Mouse (Mus musculus): ENCODE data around the gene Gpatch11.
"Not testable (repeated sequence)": the region's sequence is repeated elsewhere in the genome, so short reads cannot be mapped to it uniquely, and the experiment has no call there.

Gene Gpatch11

DNA sequence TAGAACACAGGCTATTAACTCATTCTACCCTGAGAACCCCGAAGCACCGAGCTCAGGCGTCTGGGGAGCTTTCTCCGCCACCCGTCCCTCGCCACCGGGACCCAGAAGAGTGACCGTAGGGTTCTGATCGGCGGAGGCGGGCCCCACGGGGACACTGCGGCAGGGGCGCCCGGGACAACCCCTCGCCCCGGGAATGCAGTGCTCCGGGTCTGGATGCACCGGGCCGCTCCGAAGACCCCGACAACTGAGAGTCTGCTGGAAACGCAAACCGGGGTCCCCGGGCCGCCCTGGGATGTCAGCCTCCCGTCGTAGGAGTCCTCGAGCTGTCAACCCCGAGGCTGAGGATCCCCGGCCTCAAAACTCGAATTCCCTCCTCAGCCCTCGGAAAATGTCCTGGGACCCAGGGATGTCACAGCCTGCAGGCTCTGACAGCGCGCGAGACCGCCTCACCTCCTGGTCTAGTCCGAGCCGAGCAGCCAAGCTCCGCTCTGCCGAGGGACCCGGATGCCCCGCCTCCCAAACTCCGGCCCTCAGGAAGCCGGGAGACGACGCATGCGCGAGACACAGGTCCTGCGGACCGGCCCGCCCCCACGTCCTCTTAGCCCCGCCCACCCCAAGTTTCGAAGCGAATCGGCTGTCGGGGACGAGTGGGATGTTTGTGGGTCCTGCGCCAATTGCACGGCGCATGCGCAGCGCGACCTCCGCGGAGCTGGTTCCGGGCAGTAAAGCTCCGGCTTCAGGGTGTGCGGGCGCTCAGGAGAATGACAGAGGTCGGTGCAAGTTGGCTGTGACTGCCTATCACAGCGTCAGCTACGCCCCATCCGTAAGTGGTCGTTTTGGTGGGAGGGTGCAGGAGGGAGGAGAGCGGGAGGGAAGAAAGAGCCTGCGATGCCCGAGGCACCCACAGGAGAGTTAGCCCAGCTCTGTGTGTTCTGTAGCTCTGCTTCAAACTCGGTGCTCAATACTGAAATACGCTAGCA, at the start of gene Gpatch11, which contains the start of gene Heatr5b:
Gene Gpatch11 (plus strand): TSS at position 712 of the 980 bp plus-strand sequence.
Gene Heatr5b (minus strand): TSS at position 509 of the 980 bp plus-strand sequence.
- peak; percentile 98 to 99 for DNase-seq (ENCODE audit: low spot score in 2 of 2)

DNA sequence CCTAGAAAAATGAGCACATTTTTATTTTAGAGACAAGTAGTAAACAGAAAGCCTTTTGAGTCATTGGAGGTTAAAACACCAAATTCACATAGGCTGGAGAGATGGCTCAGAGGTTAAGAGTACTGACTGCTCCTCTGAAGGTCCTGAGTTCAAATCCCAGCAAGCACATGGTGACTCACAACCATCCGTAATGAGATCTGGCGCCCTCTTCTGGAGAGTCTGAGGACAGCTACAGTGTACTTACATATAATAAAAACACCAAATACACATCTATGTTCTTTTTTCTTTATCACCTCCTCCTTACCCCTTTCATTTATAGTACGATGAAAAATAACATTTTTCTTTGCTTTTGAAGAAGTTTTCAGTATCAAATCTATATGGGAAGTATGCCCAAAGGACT, 47.1 kb upstream of the Gpatch11 start:
- not testable (repeated sequence) for DNase-seq (ENCODE audit: low spot score in 2 of 2)

DNA sequence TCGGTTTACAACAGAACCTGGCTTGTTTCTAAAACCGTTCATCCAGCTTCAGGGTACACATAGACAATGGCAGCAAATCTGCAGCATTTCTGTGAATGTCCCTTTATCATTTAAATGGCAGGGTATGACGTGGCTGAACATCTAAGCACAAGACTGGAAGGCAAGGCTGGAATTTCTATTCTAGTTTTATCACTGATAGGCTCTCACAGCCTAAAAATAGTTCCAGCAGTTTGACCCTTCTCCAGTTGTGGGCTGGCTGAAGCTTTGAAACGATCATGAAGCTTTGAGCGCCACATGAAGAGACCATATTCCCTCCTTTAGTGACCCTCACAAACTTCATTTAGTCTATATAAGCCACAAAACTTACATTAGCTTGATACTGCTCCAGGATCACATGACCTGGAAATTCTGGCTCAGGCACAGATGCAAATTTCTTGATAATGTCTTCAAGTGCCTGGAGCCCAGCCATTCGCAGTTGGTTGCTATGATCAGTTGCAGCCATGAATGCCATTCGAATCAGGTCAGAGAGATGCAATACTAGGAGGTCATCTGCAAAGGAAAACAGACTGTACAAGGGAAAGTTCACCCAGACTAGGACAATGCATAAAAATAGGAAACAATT, 44.2 kb upstream of the Gpatch11 start:
- no peak for DNase-seq (ENCODE audit: low spot score in 2 of 2)

DNA sequence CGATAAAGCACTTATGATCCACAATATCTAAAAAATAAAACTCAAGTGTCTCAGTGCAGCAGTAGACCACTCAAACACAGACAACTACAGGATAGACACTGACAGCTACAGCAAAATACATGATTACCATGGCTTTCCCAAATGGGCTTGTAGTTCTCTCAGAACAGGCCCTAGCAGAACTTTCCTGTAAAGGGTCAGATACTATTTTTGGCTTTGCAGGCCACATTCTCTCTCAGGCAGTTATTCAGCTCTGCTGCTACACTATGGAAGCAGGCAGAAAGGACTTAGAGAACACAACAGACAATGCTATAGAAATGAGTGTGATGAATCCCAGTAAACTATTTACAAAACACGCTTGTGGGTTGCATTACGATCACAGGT, 43.7 kb upstream of the Gpatch11 start:
- DNase-seq (ENCODE audit: low spot score in 2 of 2) = no peak

DNA sequence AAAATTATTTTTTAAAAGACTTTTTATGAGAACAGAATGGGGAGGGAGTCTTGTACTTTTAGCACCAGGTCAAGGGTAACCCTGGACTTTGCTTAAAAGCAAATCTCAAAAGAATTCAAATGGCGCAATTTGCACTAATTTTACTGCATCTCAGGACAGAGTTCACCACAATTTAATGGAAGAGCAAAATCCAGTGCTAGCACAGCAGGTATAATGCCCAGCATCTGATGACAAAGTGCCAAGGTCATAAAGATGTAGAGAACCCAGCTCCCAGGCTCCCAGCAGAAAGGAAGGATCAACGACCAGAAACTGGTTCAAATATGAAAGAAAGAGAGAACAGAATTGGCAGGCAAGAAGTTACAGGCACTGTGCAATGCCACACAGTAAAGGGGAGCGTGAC, 43.2 kb upstream of the Gpatch11 start:
- DNase-seq (ENCODE audit: low spot score in 2 of 2) = no peak

DNA sequence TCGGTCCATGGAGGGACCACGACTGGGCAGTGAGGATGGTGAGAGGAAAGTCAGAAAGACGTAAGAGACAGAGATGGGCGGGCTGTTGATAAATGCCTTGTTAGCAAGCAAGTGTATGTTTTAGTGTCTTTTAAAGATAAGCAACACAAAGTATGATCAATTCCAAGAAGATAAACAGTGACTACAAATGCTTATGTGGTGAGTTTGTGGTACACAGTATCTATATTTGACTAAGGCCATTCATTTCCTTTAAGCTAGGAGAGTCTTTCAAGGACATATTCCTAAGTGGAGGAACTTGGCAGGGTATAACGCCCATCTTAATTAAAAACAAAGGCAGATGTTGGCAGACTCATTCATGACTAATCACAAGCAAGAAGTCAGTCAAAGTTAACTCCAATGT, 41.0 kb upstream of the Gpatch11 start:
- no peak for DNase-seq (ENCODE audit: low spot score in 2 of 2)

DNA sequence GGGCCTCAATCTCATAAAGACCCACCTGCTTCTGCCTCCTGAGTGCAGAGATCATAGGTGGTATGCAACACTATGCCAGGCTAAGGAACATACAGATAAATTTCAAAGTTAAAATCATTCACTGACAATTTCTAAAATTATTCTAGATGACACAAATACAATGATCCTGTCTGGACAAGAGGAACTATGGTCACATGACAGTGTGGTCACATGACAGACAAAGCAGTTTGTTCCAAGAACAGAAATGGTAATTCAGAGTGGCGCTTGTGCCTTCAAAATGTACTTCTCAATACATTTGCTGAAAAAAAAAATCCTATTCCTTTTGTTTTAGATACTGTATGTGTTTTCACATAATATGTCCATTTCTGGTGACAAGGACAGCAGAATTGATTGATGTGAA, 38.1 kb upstream of the Gpatch11 start:
- DNase-seq (ENCODE audit: low spot score in 2 of 2) = no peak

DNA sequence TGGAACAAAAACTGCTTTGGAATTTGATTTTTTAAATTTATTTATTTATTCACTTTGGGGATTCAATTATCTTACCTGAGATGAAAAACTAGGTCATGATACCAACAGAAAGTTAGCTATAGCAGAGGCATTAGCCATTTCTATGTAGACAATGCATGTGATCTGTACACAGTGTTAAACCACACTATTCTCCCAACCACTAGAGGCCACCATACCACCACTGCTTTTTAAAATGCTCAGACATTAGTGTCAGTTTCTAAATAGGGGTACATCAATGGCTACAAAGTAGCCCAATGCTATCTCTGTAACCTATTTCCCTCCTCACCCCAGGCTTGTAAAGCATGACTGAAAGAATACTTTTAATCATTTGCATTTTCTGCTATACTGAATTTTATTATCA, 26.3 kb upstream of the Gpatch11 start:
- DNase-seq (ENCODE audit: low spot score in 2 of 2) = no peak

DNA sequence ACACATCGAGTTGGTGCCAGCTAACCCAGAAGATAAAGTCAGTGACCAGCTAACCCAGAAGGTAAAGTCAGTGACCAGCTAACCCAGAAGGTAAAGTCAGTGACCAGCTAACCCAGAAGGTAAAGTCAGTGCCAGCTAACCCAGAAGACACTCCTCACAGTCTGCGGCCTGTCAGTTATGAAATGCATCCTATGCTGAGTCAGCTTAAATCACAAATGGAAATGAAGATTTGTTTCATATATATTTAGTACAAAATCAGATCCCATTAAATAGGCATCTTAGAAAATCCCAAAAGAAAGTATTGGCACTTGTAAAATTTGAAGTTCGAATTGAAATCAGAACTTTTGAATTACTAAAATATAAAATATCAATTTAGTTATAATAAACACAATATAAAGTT, 25.8 kb upstream of the Gpatch11 start:
- DNase-seq (ENCODE audit: low spot score in 2 of 2) = no peak

DNA sequence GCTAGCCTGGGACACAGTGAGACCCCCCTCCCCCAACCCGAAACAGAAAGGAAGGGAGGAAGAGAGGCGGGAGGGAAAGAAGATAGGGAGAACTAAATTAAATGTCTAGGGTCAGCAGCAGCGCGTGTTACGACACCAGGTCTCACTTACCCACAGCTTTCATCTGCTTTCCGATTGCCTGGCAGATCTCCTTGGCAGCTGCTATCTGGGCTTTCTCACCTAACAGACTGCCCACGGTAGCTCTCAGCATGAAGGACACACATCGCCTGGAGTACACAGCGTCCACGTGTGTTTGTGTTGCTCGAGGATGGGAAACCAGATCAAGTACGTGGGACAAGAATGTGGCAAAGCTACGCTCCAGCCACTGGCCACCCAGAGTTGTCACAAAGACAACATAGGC, 11.0 kb upstream of the Gpatch11 start:
- no peak for DNase-seq (ENCODE audit: low spot score in 2 of 2)

DNA sequence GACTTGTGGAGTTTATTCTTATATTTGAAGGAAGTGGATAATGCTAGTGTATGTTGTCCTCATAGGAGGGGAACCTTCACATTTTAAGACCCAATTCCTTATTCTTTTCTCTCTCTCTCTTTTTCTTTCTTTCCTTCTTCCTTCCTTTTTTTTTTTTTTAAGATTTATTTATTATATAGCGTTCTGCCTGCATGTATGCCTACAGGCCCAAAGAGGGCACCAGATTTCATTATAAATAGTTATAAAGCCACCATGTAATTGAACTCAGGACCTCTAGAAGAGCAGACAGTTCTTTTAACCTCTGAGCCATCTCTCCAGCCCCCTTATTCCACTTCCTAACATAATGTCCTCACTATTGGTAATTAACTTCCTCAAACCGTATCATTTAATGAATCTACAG, 689 bp downstream of the Gpatch11 start:
- no peak for DNase-seq (ENCODE audit: low spot score in 2 of 2)

DNA sequence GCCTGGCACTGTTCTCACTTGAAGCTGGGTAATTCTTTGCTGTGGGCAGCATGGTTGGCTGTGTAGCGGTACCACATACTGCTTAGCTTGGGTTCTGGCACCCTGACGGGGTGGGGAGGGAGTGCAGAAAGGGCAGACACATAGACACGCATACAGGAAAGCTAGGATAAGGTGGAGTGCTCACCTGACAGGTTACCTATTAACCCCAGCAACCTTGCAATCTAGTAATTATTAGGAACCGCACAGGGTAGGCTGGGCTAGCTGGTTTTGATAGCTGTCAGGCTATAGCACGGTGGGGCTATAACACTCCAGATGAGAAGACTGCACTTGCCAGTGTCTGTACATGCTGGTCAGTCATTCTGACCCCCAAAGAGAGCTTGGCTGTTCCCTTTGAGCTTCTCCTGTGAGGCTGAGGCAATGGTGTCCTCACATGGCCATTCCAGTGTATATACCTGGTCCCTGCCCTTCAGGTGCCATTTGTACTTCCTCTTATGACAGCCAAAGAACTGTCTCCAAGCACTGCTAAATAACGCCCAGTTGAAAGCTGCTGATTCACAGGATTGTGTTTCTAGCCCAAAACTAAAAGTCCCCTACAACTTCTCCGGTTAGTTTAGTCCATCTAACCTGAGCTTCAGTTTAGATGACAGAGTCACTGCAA, 7.0 kb downstream of the Gpatch11 start:
- no peak for DNase-seq (ENCODE audit: low spot score in 2 of 2)

DNA sequence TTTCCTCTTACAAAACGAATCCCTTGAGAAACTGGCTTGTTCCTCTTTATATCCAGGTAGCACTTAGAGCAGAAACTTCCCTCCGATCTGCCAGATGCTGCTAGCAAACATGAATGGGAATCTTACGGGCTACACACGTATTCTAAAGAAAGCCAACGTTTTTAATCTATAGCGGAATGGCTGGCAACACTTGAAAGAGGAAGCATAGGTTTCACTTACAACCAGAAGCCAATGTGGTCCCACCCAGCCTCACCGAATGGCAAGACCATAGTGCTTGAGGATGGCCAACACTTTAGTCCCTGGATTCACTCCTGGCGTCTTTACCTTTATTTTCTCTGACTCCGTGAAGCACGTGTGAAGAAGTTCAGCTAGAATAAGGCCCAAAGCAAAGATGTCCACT, 20.9 kb downstream of the Gpatch11 start:
- DNase-seq (ENCODE audit: low spot score in 2 of 2) = no peak

DNA sequence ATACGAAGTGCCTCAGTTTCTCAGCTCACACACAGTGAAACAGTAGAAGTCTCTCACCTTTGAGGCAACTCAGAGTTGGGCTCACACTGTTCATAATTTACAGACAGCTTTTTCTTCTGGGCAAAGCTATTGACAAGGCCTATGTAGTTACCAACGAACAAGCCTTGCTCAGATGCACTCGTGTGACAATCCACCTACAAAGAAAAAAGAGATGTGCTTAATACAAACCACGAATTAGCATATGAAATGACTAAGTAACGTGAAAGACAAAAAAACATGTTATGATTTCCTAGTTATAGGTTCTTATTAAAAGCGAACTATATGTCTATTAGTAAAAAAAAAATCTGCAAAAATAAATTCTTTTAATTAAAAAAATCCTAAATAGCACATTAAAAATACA, 38.5 kb downstream of the Gpatch11 start:
- no peak for DNase-seq (ENCODE audit: low spot score in 2 of 2)

DNA sequence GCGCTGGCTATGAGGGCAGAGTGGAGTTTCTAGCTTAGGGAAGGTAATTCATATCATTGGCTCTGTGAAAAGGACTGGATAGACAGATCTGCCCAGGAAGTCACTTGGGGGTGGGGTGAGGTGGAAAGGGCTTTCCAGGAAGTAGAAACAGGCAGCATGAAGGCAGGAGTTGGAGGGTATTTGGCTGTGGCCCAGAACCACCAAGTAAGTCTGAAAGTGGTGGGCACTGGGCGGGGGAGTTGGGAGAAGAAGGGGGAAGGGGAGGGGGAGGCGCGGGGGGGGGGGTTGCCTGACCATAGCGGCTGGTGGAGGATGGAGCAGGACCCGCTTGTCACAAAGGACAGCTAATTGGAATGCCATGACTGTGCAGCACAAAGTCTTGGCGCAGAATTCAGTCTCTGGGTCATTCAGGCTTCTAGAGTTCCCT, 46.5 kb downstream of the Gpatch11 start:
- peak in 1 of 2 experiments; percentile 35 for DNase-seq (ENCODE audit: low spot score in 2 of 2)

DNA sequence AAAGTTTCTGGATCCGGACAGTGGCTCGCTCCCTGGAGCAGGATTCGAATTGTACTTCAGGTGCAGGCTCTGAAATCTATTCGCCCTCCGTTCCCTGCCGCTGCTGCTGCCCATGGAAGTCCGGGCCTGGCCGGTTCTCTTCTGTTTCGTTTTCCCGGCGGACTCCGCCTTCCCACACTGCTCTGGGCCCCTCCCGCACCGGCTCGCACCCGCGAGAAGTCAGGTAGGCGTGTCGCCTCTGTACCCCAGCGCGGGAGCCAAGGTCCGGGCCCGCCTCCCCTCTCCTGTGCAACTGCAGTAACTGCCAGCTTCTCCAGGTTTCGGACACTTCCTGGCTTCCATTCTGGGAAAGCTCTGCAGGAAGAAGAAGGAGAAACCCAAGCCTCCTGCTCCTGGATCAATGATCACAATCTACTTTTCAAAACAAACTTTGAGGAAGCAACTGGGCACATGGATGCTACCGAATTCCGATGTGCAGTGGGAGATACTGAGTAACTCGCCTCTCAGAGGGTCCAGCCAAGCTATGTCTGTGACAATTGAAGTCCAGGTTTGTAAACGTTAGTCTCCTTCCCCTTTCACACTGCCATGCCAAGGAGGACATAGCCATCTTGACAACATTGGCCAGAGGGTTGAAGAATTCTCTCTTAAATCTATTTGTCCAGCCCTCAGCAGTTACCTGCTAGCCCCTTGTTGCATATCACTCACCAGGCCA, 47.2 kb downstream of the Gpatch11 start, which contains the start of gene Eif2ak2:
Gene Eif2ak2 (minus strand): TSS at position 173 of the 712 bp plus-strand sequence.
- DNase-seq (ENCODE audit: low spot score in 2 of 2) = peak; percentile 68 to 77

DNA sequence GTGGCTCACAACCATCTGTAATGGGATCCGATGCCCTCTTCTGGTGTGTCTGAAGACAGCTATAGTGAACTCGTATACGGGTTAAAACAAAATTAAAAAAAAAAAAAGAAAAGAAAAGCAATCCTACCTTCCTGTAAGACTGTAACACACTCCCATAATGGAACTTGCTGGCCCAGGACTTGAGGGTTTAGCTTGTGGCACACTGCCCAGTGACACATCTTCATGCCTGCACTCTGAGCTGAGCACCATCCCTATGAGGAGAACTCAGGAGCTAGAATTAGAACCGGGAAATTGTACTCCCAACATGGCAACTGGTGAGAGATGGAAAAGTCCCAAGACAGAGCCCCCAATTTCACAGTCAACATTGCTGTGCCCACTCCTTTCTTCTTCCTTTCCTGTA, 47.9 kb downstream of the Gpatch11 start:
- no peak for DNase-seq (ENCODE audit: low spot score in 2 of 2)

DNA sequence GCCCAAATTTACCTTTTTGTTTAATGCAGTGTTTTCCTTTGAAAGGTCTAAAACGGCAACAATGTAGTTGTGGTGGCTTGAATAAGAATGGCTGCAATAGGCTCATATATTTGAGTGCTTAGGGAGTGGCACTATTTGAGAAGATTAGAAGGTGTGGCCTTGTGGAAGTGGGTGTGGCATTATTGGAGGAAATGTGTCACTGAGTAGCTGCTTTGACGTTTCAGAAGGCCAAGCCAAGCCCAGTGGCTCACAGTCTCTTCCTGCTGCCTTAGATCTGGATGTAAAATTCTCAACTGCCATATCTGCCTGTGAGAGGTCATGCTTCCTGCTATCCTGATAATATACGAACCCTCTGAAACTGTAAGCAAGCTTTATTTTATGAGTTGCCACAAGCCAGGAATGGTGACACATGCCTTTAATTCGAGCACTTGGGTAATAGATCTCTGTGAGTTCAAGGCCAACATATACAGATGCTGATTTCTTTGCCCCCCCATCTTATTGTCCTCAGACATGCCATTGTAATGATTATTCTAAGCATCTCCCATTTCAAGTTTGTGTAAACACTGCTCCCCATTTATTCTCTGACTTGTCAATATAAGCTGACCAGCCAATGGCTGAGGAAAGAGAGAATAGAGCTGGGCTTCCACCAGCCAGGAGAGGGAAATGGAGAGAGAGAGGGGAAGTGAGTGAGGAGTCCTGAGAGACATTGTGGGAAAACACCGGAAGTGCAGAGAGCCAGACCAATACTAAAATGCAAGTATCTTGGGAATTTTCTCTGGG, 50.1 kb downstream of the Gpatch11 start:
- no peak for DNase-seq (ENCODE audit: low spot score in 2 of 2)

DNA sequence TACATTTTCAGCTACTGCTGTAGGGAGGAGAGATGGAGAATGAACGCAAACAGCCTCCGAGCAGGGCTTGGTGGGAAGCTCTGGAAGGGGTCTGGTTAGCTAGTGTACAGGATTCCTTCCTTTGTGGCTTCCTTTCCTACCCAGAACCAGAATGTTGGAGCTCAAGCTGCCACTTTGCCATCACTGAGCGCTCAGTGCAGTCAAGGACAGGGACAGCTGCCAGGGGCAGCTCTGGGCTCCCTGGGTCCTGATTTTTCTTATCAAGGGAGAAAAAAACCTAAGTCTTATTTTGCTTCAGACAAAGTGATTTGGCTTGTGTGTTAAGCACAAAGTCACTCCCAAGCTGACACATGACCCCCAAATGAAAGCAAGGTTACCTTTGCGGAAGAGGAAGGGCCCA, 53.2 kb downstream of the Gpatch11 start:
- DNase-seq (ENCODE audit: low spot score in 2 of 2) = no peak

DNA sequence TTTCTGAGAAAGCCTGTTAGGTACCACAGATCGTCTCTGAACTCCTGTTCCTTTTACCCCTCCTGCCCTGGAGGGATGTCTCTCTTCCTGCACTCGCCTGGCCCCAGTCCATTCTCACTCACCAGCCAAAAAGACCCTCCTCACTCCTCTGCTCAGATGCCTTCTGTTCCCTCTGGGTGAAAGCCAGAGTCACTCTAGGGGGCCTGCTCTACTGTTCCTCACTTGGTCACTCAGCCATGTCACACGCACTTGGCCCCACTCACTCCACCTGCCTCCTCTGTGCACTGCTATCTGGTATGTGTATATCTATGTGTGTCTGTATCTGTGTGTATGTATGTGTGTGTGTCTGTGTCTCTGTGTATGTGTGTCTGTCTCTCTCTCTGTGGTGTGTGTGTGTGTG, 53.8 kb downstream of the Gpatch11 start:
- DNase-seq (ENCODE audit: low spot score in 2 of 2) = no peak

DNA sequence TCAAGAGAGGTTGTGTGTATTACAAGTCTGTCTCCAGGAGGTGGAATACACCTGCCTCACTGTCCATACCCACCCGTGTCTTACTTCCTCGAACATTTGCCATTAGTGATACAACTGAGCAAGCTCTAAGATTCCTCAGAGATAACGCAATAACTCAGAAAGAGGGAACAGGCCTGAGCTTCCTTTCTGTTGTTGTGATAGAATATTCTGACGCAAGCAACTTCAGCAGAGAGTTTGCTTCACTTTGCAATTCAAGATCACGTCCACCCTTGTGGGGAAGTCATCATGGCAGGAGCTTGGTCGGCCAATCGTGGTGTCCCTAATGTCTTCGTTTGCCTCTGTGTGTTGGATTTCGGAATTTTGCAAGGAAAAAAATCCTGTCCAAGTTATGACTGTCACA, 55.7 kb downstream of the Gpatch11 start:
- no peak for DNase-seq (ENCODE audit: low spot score in 2 of 2)
